Mouse (Mus musculus) hematopoietic stem cell, adult 5-6 weeks (primary cell): ENCODE results near the gene Mettl23. TPM values are rescaled to one million over a fixed set of nuclear protein-coding genes. Genes with fewer than 3 reads are reported as not detected.

Experiments
- ATAC-seq, 2 experiments: fragments of 125-278 bp in 1 of 2; replicated peaks in 1 of 2; 2 replicates each; pipeline ENCODE4 v1.8.0; 2016 to 2017; ENCODE audit warnings: inconsistent platforms in 2 of 2, mild to moderate bottlenecking in 2 of 2, moderate number of reproducible peaks in 2 of 2, low read depth in 1 of 2, moderate TSS enrichment in 1 of 2; ENCODE audit not compliant: low FRiP score in 2 of 2, poor library complexity in 2 of 2, severe bottlenecking in 2 of 2, insufficient read depth in 1 of 2, low TSS enrichment in 1 of 2
- total RNA-seq: library from RNA; stranded (forward); fragments of 172-1452, 232-1000 nt; gene quantifications from 2 replicates; pipeline ENCODE4 v1.2.3, GENCODE M21; 2017

The Mettl23 gene
- 43.4 and 62.1 TPM in 2 replicates for total RNA-seq

DNA sequence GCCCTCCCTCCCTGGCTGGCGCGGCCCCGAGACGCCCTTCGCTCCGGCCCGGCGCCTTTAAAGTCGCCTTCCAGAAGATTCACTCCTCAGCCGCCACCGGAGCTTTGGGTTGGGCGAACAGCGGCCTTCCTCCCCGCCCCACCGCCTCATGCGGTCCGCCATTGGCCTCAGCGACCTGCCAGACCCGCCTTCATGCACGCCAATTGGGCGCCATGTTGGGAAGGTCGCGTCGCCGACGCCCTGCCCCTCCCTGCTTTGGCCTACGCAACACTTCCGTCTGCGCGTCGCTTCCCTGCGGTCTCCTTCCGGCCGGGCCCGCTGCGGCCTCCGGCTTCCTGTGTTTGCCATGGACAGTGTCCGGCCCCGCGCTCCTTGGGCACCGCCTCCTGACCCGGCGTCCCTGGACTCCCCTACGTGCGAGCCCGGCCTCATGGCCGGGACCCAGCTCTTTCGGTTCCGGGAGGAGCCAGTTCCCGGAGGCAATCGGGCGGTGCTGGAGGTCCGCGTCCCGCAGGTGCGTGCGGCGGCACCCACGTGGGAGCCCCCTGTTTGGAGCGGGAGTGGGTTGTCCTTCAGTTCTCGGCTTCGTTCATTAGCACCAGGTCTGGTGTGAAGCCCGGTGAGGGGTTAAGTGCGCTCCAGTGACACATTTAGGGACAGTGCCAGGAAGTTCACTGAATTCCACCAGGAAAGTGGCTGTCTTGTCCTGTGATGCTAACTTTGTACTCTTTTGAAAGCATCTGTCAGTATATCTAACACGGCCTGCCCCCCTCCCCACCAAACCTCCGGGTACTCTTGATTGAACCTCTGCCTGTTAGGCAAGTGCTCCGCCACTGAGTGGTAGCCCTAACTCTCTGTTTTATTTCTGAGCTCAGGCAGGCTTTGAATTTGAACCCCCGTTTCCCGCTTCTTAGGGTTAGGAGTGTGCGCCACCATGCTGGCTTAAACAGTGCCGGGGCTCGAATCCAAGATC, at the start of gene Mettl23, which contains the start of gene Jmjd6:
Gene Mettl23 (plus strand): TSS at position 18 of the 973 bp plus-strand sequence.
Gene Jmjd6 (minus strand): TSS at position 189 of the 973 bp plus-strand sequence.
- peak; percentile 85 to 91 for ATAC-seq

DNA sequence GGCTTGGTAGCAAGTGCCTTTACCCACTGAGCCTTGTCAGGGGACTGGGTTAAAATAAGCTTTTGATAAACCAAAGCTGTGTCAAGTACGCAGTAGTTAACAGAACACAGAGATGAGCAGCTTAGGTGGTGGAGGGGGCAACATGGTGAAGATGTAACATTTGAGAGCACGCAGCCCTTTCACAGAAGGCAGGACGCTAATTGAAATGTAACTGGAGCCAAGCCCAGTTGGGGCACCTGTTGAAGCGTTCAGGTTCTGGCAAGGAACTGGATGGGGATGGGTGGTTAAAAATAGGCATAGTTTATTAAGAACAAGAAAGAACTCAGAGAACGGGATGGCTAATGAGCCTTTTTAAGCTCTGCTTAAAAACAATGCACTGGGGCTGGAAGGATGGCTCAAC, 43.7 kb upstream of the Mettl23 start:
- no peak for ATAC-seq

DNA sequence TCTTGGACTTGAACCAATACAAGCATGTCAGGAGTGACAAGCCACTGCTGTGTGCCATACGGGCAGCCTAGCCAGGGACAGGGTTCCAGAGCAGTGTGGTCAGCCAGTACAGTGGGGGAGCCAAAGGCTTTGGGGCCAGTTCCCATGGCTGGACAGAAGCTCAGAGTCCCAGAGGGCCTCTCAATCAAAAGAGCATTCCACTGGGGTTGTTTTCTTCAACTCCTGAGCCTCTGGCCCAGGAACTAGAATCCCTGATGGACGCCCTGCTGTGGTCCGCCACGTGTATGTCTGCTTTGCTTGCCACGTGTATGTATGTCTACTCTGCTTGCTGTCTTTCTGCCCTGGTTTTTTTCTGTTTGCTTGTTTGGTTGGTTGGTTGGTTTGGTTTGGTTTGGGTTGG, 42.0 kb upstream of the Mettl23 start:
- ATAC-seq, result no peak

DNA sequence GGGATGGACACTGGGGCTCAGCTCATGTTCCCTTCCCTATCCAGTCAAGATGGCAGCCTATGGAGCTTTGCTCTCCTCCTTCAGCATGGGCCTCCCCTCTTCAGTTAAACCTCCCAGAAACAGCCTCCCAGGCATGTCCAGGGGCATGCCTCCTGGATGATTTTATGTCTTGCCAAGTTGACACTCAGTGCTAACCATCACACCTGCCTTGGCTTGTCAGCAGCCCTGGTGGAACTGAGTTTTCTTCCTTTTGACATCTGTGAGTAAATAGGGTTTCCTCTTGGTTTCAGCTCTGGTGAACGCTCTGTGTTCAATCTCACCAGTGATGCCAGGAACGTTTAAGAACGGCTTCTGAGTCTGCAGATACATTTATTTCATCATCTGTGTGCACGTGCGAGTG, 40.4 kb upstream of the Mettl23 start:
- no peak for ATAC-seq

DNA sequence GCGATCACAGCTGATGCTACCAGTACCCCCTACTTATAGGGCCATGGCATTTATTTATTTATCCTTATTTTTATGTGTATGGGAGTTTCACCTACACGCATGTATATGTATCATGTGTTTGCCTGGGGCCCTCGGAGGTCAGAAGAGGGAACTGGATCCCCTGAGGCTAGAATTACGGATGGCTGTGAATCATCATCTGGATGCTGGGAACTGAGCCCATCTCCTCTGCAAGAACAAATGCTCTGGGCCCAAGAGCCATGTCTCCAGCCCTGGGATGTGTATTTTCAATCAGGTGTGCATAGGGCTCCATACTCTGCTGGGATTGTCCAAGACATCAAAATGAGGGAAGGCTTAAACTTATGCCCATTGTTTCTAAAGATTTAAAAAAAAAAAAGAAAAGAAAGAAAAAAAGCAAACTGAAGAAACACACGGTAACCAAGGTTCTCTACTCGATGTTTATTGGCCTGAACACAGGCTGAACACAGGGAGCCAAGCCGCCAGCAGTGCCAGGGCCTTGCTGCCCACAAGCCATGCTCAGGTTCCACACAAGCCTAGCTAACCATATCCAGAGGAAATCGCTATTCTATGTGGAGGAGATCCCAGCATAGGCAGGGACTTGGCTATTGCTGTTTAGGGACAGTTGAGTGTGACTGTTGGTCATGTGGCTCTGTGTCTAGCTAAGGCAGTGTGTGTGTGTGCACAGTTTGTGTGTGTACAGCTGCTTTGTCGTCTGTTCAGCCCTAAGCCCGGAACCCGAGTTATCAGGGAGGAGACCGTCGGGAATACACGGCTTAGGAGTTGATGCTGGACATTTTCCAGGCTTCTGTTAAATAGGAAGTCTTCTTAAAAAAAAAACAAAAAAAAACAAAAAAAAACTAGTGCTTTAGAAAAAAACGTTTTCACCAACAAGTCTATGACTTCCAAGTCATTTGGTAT, 36.7 kb upstream of the Mettl23 start:
- ATAC-seq, result no peak

DNA sequence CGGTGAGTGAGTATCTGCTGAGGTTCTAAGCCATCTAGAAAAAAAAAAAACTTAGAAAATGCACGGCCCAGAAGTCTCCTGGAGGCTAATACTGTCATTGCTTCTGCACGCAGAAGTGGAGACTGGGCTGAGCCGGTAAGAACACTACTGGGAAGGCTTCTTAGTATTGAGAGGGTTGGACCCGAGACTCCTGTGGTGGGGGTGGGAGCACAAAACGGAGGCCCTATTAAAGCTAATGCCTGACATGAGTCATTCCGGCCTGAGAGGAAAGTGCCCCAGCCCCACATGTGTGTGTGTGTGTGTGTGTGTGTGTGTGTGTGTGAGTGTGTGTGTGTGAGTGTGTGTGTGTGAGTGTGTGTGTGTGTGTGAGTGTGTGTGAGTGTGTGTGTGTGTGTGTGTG, 36.0 kb upstream of the Mettl23 start:
- no peak for ATAC-seq

DNA sequence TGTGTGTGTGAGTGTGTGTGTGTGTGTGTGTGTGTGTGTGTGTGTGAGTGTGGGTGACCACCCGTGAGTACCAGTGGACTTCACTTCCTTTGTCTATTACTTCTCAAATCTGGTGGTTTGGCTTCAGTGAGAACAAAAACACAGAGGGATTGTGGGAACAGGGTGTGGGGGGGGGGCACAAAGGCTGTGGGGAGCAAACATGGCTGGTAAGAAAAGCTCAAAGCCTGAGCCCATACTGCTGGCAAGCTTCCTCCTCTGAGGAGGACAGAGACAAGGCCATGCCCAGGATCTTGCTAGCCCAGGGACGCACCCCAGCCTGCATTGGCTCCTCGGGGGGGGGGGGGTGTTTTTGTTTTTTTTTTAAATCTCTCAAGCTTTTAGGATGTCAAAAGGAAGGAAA, 35.6 kb upstream of the Mettl23 start:
- no peak for ATAC-seq

DNA sequence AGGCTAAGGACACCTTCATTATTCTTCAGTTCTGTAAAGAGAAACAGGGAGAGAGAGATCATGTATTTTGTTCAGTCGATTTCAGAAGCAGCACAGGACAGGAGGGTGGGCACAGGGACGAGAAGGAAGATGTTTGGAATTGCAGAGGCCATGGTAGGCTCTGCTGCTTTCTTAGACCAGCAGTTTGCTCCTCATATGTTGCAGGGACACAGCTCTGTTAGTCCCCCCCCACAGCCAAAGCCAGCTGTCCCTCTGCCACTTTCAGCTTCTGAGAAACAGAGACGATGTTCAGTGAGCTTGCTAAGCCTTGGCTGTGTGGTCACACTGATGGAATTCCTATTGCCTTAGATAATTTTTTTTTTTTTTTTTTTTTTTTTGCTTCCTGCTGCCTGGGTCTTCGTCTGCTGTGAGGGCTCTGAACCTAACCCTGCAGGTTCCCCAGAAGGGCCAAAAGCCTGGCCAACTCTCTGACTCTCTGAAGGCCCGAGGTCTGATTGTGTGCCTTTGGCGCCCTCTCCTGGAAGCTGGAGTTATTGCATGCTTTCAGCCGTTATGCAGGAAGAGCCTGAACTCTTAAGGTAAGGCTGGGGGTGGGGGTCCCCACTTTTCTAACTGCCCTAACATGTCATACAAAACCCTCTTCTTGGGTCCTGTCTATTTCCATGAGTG, 35.0 kb upstream of the Mettl23 start:
- ATAC-seq, result peak; percentile 59 to 66; a peak in 2 of 4 replicates

DNA sequence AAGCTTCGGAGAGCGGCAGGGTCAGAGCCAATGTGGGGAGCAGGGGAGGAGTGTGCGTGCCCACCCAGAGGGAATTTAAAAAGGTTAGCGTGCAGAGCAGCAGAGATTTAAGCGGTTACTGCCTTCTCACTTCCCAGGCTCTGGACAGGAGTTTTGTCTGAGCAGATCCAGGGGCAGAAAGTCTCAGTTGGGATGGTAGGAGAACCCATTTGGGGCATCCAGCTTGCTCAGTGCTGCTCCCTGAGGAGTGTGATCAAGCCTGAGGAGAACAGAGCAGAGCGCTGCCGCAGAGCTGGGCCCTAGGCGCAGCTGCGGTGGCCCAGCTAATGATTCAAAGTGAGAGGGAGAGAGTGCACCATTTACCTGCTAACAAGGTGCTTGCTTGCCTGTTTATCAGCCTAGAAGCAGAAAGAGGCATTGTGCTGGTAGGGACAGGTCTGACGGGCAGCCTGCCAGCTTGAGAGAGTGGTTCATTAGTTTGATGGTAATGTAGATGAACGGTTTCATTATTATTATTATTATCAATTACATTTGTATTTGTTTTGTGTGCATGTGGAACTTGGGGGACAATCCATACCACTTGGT, 34.2 kb upstream of the Mettl23 start:
- ATAC-seq, result no peak

DNA sequence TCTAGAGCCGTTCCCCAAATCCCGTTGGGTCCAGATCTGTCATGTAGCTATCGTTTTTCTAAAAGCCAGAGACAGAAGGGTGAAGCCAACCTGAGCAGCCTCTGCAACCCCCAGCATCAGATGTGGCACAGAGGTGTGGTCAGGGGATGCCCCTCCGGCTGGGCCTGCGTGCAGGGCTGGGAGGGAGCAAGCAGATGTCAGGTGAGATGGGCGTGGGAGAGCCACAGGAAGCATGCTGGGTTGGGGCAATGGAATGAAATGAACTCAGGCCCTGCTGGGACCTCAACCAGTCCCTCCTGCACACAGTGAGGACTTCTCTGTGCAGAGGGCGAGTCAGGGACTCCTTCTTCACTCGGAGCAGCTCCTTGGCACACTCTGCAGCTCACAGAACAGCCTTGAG, 33.6 kb upstream of the Mettl23 start:
- ATAC-seq, result no peak

DNA sequence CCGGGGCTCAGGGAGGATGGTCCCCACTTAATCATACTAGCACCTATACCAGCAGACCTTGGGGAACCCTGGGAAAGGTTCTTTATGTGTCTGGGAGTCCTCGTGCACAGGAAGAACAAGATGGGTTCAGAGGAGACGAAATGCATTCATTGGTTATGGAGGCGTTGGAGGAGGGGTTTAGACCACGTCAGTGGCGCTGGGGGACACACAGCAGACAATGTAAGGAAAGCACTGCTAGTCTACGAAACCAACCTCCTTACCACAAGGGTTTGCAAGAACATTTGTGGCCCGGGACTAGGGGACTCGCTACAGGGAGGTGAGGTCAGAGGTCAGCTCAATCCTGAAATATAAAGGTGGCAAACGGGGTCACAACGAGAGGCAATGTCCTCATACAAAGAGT, 32.5 kb upstream of the Mettl23 start:
- ATAC-seq, result no peak

DNA sequence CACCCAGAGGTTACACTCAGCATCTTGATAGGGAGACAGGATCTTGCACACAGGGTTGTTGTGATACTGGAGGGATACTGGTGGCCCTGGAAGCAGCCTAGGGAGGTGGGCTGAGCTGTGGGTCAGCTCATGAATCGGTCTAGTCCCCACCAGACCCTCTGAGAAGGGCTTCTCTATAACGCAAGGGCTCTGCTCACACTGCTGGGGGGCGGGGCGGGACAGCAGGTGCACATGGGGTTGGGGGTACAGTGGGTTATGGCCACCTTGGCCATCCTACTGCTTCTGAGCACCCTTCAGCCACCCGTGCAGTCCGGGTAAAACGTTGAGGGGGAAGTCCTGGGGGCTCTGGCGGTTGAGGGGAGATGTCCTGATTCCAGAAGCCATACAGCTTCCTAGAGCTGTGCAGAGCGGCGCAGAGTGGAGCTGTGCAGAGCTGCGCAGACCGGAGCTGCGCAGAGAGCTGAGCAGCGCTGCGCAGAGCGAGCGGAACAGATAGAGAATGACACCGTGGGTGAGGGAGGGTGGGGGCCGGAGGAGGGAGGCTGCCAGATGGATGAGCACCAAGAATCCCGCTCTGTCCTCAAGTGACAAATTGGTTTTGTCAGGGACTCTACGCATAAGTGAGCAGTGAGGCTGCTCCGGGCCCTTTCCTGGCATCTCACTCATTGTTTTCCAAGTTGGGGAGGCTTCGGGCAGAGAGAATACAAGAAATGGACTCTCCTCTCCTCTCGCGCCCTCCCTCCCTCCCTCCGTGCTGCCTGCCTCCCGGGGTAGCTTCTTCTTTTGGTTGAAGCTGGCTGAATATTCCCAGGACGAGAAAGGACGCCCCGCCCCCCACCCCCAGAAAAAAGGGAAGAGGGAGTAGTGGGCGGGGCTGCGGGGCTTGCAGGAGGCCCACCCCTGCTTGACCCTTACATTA, 31.8 kb upstream of the Mettl23 start:
- peak; percentile 68 to 74 for ATAC-seq

DNA sequence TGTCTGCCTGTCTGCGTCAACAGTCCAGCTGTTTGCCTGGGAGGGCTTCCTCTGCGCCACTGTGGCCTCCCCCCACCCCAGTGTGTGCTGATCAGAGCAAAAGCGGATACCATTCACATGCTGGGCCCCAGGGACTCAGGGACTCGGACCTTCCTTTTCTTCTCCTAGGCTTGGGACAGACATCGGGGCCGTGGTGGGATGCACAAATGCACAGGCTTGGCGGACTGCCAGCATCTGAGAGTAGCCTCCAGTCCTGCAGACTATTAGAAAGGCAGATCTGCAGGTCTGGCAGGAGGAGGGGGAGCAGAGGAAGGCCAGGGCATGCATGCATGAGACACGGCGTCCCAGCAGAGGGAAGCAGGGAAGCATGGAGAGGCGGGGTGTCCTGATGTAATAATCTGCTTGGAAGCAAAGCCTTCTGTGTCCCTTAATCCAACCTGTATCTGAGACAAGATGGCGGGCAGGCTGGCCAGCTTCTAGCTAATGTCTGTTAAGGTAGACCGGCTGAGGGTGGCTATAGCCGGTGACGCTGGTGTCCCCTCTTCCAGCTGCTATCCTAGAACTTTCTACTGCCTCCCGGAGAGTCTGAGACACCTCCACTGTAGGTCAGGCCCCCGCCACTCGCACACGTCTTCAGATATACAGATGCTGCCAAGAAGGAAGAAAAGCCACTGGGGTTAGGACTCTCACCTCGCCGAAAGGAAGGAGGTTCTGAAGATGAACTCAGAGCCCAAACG, 30.1 kb upstream of the Mettl23 start:
- no peak for ATAC-seq

DNA sequence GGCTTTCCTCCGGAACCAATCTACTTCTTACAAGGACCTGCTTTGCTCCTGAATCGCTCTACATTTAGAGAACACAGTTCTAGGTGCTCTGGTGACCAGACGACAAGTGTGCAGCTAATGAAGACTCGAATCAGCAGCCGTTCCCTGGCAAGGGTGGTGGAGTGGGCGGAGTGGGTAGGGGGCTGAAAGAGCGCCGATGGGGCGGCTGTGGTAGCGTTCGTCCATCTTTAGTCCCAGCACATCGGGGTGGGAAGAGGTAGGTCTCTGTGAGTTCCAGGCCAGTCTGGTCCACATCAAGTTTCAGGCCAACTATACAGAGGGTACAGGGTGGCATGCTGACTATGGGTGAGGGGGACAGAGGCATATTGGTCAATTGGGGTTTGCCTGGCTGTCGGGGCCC, 29.5 kb upstream of the Mettl23 start:
- ATAC-seq, result no peak

DNA sequence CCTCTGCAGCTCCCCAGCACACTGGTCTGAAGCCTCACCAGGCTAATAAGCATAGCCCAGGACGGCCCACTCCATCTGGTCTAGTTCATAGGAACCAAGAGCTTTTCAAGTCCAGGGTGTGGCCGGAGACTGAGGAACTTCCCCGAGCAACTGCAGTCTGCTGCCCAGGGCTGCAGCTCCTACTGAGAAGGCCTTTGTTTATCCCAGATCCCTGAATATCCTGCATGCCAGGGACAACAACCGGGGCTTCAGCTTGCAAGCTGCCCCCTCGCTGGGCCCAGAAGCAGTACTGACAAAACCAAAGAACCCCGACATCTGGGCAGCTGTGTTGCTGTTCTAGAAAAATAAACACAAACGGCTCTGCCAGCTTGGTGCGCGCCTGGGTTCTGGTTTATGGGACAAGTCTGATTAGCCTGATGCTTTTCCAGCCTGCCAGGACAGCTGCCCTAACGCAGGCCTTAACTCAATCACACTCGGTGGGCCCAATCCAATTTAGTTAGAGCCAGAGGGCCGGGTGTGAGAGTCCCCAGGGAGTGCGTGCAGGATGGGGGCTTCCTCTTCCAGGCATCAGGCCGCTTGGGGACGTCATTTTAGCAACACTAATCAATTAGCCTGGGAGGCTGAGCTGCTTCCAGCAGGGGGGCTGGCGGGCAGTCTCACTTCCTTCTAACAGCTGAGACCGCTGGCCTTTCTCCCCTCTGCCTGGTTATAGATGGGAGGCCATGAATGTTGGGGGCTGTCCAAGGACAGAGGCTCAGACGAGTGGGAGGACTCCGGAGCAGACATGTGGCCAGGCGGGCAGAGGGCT, 28.8 kb upstream of the Mettl23 start:
- no peak for ATAC-seq
